Mouse (Mus musculus) right cerebral cortex, adult 2 months (tissue): ENCODE data around the gene Art2b.
"Not testable (repeated sequence)": the region's sequence is repeated elsewhere in the genome, so short reads cannot be mapped to it uniquely, and the experiment has no call there.

Experiments used
- DNase-seq, 2 experiments: peaks; one replicate each; pipeline ENCODE4 v3.0.0; 2021 to 2022; ENCODE audit warnings: low spot score in 2 of 2

Gene Art2b

DNA sequence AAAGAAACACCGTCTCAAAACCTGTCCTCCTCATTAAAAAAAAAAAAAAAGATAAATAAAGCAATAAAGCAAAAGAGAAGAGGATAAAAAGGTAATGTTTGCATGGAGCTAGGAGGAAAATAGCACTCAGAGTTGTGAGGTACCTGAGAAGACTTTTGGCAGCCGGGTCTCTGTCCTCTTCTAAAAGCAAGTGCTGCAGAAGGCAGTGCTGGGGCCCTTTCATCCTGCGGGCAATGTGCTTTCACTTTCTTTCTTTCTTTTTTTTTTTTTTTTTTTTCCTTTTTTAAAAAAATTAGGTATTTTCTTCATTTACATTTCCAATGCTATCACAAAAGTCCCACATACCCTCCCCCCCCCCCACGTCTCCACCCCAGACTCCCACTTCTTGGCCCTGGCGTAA lies at the start of gene Art2b:
Art2b (minus strand) TSS at position 193 of the 400 bp plus-strand sequence.
- DNase-seq: no peak

DNA sequence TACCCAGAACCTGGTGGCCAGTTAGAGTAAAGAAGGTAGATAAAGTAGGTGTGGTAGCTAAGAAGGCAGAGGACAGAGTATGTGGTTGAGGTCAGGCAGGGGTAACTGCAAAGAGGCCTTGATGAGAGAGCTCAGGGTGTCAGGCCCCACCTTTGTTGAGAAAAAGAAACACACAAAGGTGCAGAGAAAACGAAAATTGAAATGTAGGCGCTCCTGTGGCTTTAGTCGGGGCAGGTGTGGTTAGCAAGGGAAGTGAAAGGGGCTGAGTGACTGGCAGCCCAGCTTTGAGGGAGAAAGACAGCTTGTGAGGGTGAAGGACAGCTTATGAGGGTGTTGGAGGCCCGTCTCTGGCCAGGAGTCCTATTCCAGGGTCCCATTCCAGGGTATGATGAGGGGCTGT lies 49.1 kb upstream of the Art2b start:
- no peak for DNase-seq

DNA sequence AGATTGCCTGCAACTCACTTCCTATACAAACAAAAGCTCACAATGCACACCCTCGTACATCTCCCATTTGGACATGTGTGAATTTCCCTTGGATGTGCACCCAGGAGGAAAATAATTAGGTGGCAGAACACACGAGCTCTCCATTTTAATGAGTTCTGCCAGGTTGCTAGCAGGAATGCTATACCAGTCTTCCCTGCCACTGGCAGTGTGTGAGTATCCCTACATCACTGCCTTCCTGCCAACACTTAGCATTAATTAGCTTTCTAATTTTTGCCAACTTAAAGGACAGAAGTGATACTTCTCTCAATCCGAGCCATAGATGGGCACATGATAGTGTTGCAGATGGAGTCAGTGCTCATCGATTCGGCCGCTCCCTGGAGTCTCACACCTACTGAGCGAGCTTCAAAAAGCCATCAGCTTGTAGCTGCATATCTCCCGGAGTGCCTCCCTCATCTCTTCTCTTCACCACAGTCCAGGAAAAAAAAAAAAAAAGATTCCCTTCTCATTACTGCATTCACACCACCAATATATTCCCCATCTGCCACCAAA lies 48.3 kb upstream of the Art2b start:
- no peak for DNase-seq

DNA sequence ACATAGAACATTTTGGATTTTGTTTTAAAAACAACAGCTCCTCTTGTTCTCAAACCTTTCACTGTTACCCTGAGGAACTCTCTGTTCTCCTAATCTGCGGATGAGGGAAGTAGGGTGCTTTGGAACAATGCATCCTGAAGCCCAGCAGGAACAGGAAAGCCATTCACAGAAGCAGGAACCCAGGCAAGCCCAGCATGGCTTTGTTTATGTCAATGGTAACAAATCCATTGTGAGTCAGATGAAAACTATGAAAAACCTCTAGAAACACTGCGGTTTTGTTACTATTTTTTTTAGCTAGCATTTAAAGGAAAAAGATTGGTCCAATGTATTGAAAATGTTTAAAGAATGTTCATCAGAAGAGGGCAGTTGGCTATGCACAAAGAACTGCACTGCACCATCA lies 43.1 kb upstream of the Art2b start:
- DNase-seq: no peak

DNA sequence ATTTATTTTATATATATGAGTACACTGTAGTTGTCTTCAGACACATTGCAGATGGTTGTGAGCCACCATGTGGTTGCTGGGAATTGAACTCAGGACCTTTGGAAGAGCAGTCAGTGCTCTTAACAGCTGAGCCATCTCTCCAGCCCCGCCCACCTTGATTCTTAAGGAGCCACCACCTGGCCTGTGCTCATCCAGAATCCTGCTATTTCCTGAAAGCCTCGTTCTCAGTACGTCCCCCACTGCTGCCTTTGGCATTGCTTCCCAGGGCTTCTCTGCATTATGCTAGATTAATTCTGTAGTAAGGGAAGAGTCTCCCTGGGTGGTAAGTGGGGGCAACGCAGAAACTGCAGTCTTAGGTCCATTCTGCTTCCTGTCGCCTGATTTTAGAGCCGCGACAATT lies 41.8 kb upstream of the Art2b start:
- not testable (repeated sequence) for DNase-seq

DNA sequence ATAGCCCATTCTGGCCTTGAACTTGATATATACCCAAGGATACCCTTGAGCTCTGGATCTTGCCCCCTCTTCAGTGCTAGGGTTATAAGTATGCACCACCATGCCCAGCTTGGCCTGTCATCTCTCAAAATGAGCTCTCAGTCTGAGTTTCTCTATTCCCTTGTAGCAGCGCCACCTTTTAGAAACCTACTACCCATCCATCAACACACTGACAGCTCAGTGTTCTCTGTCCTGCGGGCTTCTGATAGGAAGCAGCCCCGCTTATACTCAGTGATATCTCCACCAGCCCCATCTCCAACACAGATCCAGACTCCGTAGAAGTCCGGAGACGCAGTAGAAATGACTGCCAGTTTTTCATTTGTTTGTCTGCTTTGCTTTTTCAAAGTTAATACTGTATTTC lies 38.9 kb upstream of the Art2b start:
- DNase-seq: no peak

DNA sequence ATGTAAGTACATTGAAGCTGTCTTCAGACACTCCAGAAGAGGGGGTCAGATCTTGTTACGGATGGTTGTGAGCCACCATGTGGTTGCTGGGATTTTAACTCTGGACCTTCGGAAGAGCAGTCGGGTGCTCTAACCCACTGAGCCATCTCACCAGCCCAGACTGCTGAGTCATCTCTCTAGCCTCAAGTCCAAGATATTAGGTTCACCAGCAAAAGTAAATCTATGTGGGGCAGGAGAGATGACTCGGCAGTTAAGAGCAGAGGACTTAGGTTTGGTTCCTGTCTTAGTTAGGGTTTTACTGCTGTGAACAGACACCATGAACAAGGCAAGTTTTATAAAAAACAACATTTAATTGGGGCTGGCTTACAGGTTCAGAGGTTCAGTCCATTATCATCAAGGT lies 36.5 kb upstream of the Art2b start:
- not testable (repeated sequence) for DNase-seq

DNA sequence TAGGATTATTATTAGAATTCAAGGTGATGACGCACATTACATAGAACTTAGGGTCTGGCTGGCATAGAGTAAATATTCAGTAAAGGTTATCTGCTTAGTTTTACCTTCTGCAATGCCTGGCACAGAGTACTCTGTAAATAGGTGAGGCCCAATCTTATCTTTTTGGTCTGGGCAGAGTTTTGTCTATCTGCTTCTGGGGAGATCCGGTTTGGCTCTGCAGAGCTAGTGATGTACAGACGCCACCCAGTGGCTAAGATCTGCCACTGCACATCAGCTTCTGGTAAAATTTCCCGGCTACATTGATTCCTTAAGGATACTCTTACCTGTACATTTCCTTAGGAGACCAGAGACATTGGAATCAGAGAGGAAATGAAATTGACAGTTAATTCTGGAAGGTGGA lies 35.0 kb upstream of the Art2b start:
- DNase-seq: peak; percentile 79 to 84

DNA sequence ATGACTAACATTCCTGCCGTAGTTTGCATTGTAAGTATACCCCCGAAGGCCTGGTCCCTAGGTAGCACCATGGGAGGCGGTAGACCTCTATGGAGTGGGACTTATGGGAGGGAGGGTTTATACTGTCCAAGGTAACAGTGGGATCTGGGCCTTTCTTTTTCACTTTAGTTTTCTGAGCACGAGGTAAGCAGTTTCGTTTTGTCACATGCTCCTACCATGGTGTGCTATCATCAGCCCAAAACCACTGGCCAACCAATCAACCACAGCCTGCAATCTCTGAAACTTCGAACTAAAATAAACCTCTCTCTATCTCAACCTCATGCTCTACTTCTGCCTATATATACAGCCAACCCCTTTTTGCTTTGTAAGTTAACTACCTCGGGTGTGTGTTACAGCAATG lies 32.9 kb upstream of the Art2b start:
- DNase-seq: no peak

DNA sequence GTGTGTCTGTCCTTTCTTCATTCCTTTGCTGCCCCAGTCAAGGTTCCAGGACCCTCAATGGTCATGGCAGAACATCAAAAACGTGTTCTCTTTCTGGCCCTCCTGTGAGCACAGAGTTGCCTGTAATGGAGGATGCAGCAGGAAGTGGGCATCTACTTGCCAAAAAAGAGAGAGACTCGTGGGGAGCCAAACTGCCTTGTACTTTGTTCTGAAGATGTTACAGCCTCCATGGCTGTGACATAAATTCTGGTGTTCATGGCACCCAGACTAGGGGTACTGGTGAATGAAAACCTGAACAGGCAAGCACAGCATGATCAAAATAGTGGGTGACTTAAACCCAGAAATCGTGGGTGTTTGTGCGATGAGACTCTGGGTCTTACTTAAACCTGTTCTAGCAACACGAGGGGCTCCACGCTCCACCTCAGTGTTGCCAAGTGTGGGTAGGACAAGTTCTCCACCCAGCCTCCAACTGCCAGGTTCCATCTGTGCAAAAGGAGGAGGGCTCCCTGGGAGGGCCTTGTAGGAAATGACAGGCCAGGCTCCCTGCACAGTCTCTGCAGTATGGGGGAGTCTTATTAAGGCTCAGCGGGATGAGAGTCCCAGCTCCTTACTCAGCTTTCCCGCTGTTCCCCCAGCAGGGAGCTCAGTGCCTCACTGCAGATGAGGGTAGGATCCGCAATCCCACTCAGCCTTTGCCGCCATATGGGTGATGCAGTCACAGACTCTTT lies 32.2 kb upstream of the Art2b start:
- DNase-seq: peak; percentile 74 to 77

DNA sequence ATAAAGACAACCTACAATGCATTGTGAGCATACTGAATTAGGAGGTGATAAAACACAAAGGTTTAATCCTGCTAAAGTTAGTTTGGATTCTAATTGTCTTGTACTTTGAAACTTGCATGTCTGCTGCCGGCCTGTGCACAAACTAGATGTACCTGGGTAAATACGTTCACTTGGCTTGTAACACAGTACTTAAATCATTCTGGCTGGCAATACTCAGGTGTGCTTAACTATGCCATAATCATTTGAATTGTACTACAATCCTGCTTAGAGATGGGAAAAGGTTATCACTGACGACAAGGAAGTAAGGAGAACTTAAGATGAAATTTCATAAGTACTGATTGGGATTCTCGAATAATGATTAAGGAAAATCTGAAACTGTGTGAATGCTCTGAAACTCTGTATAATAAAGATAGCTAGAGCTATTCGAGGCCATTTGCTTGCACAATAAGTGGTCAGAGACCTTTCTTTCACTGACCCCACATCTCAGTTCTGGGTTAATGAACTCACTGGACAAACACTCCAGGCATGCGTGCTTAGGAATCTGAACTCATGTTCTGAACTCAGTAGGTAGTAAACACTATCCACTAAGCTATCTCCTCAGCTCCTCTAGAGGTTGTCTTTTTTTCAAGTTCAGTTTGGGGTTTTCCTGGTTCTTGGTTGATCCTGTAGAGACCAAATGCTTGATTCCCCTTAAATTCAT lies 30.9 kb upstream of the Art2b start:
- DNase-seq: no peak

DNA sequence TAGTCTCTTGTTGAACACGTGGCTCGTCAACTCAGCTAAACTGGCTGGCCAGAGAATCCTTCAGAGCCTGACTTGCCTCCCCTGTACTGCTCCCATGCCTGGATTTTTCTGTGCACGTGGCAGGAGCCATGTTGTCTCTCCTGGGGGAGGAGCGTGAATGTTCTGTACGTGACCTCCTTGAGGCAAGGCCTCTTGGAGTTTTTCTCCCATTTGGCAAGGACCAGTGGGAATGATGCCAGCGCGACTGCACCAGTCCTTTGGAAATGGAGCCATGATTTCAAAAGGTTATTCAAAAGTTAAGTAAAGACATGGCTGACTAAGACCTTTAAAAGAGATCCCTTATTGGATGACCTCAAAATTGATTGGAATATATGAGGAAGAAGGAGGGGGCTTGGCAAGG lies 30.0 kb upstream of the Art2b start:
- DNase-seq: no peak

DNA sequence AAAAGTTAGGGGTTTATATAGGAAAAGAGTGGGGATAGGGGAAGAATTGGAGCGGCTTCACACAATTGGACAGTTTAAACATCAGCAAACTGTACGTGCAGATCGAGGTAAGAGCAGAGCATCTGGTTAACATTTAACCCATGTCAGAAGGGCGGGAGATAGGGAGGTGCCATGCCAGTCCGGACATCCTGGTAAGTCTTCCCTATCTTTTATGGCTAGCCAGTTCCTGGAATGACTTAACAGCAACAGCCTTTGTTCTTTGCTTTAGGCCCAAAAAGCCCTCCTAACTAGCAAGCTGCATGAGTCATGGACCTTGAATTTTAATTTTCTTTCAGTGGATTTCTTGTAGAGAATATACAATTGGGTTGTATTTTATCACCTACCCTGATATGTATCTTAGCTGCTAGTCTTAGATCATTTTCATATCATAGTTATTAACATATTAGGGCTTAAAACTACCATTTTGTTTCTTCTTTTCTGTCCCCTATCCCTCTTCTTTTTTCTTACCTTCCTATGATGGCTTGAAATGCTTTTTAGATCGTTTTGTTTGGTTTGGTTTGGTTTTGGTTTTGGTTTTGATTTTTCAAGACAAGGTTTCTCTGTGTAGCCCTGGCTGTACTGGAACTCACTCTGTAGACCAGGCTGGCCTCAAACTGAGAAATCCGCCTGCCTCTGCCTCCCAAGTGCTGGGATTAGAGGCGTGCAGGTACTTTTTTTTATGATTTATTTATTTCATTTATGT lies 27.6 kb upstream of the Art2b start:
- not testable (repeated sequence) for DNase-seq

DNA sequence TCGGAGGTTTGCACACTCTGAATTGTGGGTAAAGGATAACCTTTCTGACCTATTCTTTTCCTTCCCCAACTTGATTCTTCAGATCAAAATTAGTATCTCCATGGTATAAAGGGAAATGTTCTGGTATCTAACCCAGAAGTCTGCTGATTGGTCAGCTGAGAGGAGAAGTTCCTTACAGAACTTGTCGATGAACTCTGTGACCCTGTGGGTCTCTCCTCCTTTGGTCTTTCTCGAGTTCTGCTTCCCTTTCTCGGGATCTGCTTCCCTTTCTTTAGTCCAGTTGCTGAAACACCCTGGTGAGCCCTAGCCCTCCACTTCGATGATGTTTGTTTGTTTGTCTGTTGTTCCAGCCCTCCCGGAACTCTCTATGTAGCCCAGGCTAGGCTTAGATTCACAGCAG lies 22.4 kb upstream of the Art2b start:
- DNase-seq: no peak

DNA sequence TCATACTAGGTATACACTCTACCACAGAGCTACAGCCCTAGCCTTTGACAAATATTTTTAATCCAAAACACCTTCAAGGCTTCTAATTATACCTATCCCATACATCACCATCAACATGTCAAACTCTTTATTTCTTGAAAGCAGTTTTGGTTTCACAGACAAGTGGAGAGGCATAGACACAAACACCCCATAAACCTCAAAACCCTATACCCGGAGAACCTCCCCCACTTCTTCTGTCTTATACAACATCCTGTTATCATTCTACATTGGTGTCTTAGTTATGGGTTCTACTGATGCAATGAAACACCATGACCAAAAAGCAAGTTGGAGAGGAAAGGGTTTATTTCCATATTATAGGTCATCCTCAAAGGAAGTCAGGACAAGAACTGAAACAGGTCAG lies 15.0 kb upstream of the Art2b start:
- DNase-seq: no peak

DNA sequence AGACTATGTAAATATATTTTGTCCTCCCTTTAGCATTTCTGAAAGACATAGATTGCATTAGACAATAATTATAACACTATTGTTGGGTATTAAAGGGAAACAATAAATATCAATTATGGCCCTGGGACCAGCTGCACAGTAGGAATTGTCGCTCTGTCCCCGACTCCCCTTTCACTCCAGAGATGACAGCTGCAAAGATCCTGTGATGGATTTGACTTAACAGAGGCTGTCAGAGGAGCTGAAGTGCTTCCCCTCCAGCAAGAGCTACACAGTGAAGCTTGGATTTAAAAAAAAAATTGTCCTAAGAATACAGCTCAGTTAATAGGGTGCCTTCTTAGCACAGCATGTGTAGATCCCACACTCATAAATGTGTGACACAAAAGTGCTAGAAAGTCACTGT lies 13.1 kb upstream of the Art2b start:
- DNase-seq: no peak

DNA sequence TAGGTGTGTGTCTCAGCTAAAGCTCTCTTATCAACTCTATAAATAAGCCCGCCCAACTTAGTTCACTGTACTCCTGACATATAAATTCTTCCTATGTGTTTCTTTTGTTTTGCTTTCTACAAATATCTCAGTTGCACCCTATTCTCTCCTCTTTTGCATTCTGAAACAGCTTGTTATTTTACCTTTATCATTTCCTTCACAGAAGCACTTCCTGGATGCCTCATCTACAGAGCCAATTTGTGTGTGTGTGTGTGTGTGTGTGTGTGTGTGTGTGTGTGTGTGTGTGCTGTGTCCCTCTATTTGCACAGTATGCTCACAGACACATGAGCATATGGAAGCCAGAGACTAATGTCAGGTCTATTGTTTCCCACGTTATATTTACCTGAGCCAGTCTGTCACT lies 9.6 kb upstream of the Art2b start:
- DNase-seq: no peak

DNA sequence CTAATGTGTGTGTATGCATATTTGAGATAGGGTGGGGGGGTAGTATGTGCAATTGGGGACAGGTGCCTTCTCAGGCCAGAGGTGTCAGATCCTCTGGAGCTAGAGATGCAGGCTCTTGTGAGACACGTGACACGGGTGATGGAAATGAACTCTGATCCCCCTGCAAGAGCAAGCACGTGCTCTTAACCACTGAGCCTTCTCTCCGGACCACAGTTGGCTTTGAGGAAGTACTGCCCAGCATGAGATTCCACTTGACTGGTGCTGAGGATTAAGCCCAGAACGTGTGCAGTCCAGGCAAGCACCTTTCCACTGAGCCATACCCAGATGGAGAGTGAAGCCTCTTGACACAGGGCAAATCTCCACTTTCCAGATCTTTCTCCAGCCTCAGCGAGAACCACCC lies 1.1 kb downstream of the Art2b start:
- DNase-seq: not testable (repeated sequence)

DNA sequence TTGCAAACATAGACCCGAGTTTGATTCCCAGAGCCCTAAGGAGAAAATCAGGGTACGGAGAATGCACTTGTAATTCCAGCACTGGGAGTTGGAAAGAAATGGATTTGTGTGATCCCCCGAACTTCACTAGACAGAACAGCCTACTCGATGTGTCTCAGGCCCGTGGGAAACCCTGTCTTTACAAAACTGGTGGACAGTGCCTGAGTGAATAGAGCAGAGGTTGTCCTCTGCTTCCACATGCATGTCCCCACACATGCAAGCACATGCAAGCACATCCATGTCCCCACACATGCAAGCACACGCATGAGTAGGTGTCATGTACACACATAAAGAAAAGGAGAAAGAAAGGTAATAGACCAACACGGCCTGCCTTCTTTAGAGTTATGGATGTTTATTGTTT lies 3.4 kb downstream of the Art2b start:
- DNase-seq: no peak

DNA sequence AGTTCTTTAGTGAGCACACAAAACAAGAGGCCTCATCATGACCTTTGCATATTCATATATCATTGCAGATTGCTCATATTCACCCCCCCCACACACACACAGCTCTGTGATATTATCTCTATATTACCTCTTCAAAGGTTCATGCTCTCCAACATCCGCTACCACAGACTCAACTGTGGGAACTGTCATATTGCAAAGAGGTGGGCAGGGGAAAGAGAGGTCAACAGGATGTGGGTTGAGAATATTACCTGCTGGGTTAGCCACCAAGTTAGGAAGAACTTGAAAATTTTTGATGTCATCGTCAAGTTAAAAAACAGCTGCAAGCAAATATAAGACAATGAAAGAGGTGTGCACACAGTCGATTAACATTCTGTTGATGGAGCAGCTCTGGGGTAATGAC lies 4.5 kb downstream of the Art2b start:
- not testable (repeated sequence) for DNase-seq

DNA sequence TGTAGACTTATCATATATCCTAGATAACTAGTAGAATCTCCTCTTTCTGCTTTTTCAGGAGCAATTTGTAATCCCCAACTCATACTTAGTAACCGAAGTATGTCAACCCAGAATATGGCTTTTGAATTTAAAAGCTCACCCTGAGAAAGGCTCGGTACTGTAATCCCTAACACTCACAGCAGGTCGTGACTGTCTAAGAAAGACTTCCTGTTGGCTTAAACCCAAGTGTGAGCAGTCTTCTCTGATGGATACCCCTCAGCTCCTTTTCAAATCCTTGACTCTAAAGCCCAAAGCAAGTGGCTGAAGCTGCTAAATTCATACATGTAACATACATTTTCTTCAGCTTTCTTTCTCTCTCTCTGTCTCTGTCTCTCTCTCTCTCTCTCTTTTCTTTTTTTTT lies 11.0 kb downstream of the Art2b start:
- DNase-seq: no peak

DNA sequence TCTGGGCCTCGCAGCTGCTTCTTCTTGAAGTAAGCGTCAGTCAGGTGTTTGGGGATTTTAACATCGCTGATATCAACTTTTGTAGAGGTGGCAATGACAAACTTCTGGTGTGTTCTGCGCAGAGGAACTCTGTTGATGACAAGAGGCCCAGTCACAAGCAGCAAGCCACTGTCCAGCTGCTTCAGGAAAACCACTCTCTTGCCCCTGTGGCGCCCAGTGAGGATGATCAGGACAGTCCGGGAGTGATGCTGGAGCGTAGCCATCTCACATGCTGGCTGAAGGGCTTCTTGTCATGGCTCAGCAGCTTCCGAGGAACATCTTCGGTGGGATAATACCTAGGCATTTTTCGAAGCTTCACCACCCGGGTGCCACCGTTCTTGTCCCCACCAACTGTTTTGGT lies 11.8 kb downstream of the Art2b start:
- DNase-seq: not testable (repeated sequence)

DNA sequence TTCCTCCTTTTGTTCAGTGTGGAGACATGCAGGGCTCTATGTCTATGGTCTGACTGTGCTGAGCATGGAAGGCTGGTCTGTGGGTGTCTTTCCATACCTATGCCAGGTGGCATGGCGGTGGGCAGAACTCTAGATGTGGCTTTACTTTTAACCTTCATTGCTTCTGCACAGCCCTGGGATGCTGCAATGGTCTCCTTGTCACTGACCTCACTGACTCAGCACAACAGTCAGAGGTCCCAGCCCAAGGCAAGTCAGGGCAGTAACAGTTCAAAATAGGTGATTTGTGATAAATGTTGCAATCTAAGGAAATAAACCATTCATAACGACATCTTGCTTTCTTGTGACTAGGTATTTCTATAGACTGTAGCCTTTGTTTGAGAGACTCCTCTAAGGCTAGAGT lies 21.3 kb downstream of the Art2b start:
- no peak for DNase-seq
